Mouse (Mus musculus) lung, adult 2 months (tissue): ENCODE data around the gene Ipmk. TPM values are rescaled to one million over a fixed set of nuclear protein-coding genes. Genes with fewer than 3 reads are reported as not detected.
A peak's percentile ranks its signal among the peaks of the same experiment; 100 is the strongest.

ENCODE experiments used
- DNase-seq: peaks from one replicate; pipeline ENCODE4 v3.0.0; 2022
- H3K4me1 ChIP-seq: fragments of 200-500 bp; 2 replicates; pipeline ENCODE4 v1.6.1; 2011; ENCODE audit warnings: low read length; ENCODE audit not compliant: control insufficient read depth, insufficient read depth
- H3K4me3 ChIP-seq: fragments of 200-500 bp; replicated peaks from 2 replicates; pipeline ENCODE3; 2011; ENCODE audit warnings: low read depth, mild to moderate bottlenecking, control low read depth, low read length; ENCODE audit errors: extremely low read depth
- CTCF ChIP-seq: fragments of 200-500 bp; IDR thresholded peaks from 2 replicates; pipeline ENCODE4 v1.5.1; 2011; ENCODE audit warnings: mild to moderate bottlenecking, low read length, control low read depth; ENCODE audit not compliant: insufficient read depth
- POLR2A ChIP-seq: fragments of 200-500 bp; IDR thresholded peaks from 2 replicates; pipeline ENCODE4 v1.6.1; 2011; ENCODE audit warnings: low read depth, mild to moderate bottlenecking, control low read depth, low read length, borderline replicate concordance; ENCODE audit errors: extremely low read depth
- WGBS: fragments of 180-500 bp; shearing (Covaris S2); methylation state at CpG from one replicate; pipeline ENCODE4 v1.1.7; 2018; 5-methylcytosine and 5-hydroxymethylcytosine counted together
- polyA plus RNA-seq: library from polyadenylated mRNA; depleted of rRNA; stranded (reverse); fragments of >200 nt; gene quantifications from 2 replicates; pipeline ENCODE4 v1.2.3, GENCODE M21; 2012

Ipmk gene
- polyA plus RNA-seq, 1 experiment = 12.4 TPM

- 60% methylated on average over 13 of the region's 13 CpGs for WGBS
- TF ChIP-seq CTCF (peak; percentile 39; the same call in 1 of the 2 replicates), POLR2A (no peak)
- no peak overlapping the region for H3K4me3 ChIP-seq
- H3K4me1 ChIP-seq = no peaks in the 10 kb centered on the region
- no peak for DNase-seq
Observed at GRCm38 (mm10) chr10:71400818-71401646, 53.5 kb downstream of the Ipmk start.

GRCm38 (mm10) chr10:71403638-71404037 lies 56.1 kb downstream of the Ipmk start:
- WGBS = 57% methylated on average over 3 of the region's 3 CpGs
- DNase-seq = no peak
- H3K4me3 ChIP-seq = no peak overlapping the region
- no peaks in the 10 kb centered on the region for H3K4me1 ChIP-seq
- TF ChIP-seq POLR2A (no peak), CTCF (no peak)

- no peak overlapping the region for H3K4me3 ChIP-seq
- DNase-seq = no peak
- 86% methylated on average over 5 of the region's 5 CpGs for whole genome bisulfite sequencing
- peaks cover 2% of the 10 kb centered on the region; the same call in 1 of the 2 replicates for H3K4me1 ChIP-seq
- no peak for TF ChIP-seq CTCF
- TF ChIP-seq POLR2A = no peak
Observed at GRCm38 (mm10) chr10:71405523-71406217, 58.1 kb downstream of the Ipmk start.

GRCm38 (mm10) chr10:71409948-71410347 lies 62.4 kb downstream of the Ipmk start:
- Histone ChIP-seq H3K4me3 (no peak overlapping the region), H3K4me1 (peaks cover 2% of the 10 kb centered on the region; the same call in 1 of the 2 replicates)
- TF ChIP-seq POLR2A (no peak), CTCF (no peak)
- DNase-seq = no peak
- 39% methylated on average over 5 of the region's 5 CpGs for WGBS

GRCm38 (mm10) chr10:71413401-71413800 lies 65.8 kb downstream of the Ipmk start:
- no peak for DNase-seq
- TF ChIP-seq POLR2A = peak; percentile 31; the same call in 1 of the 2 replicates
- TF ChIP-seq CTCF = 0 out of 2 replicates have a peak, but pooled peaks have one; percentile 3
- H3K4me3 ChIP-seq = peak overlapping the region; percentile 13
- WGBS = 55% methylated on average over 12 of the region's 12 CpGs
- peaks cover 2% of the 10 kb centered on the region; the same call in 1 of the 2 replicates for H3K4me1 ChIP-seq

GRCm38 (mm10) chr10:71421531-71421930 lies 74.0 kb downstream of the Ipmk start:
- H3K4me1 ChIP-seq = no peaks in the 10 kb centered on the region
- 46% methylated on average over 5 of the region's 5 CpGs for WGBS
- TF ChIP-seq POLR2A = no peak
- no peak for TF ChIP-seq CTCF

GRCm38 (mm10) chr10:71422047-71423037 lies 74.8 kb downstream of the Ipmk start:
- Histone ChIP-seq H3K4me1 (no peaks in the 10 kb centered on the region), H3K4me3 (no peak overlapping the region)
- peak; percentile 49 for DNase-seq
- TF ChIP-seq POLR2A (no peak), CTCF (peak; percentile 52; the same call in 1 of the 2 replicates)
- WGBS = 38% methylated on average over 14 of the region's 14 CpGs

More at GRCm38 (mm10) chr10:71421531-71421930, 74.0 kb downstream of the Ipmk start:
- no peak for DNase-seq
- no peak overlapping the region for H3K4me3 ChIP-seq

GRCm38 (mm10) chr10:71426740-71427139 lies 79.2 kb downstream of the Ipmk start:
- WGBS = 50% methylated on average over 6 of the region's 6 CpGs
- TF ChIP-seq POLR2A (no peak), CTCF (no peak)
- no peaks in the 10 kb centered on the region for H3K4me1 ChIP-seq
- DNase-seq = no peak
- no peak overlapping the region for H3K4me3 ChIP-seq

- Histone ChIP-seq H3K4me3 (no peak overlapping the region), H3K4me1 (no peaks in the 10 kb centered on the region)
- TF ChIP-seq POLR2A (no peak), CTCF (no peak)
- 39% methylated on average over 10 of the region's 10 CpGs for WGBS
- no peak for DNase-seq
Observed at GRCm38 (mm10) chr10:71427381-71427780, 79.8 kb downstream of the Ipmk start.

- 56% methylated on average over 13 of the region's 13 CpGs for WGBS
- TF ChIP-seq POLR2A (no peak), CTCF (no peak)
- DNase-seq = no peak
- Histone ChIP-seq H3K4me1 (no peaks in the 10 kb centered on the region), H3K4me3 (no peak overlapping the region)
Observed at GRCm38 (mm10) chr10:71428246-71428864, 80.8 kb downstream of the Ipmk start.
